Mouse (Mus musculus): ENCODE results near the gene Cox14. TPM values are rescaled to one million over a fixed set of nuclear protein-coding genes. Genes with fewer than 3 reads are reported as not detected.

Cox14 gene
- polyA plus RNA-seq, 1 experiment: not detected

DNA sequence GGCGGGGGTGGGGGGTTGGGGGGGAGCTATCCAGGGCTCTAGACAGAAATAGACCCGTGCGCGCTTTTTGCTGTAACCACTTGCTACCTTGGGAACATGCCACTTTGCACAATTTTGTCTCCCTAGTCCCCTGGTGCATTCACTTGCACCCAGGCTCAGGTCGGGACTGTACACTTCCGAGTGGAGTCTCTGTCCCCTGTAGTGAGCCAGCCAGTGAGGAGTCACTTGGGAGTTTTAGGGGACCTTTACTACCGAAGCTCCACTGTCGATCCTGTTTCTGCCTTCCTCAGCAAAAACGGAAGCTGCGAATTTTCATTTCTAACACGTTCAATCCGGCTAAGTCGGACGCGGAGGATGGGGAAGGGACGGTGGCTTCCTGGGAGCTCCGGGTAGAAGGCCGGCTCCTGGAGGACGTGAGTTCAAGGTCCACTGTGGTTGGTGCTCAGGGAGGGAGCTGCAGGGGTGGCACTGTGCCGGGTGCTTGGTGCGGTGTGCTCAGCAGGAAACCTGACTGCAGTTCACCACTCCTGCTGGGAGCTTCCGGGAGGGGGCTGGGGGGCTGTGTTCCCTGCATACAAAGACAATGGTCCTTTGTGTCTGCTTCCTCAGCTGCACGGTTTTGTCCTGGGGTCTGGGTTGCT, 21.3 kb upstream of the Cox14 start:
- WGBS: 6% methylated on average over 23 of the region's 23 CpGs
- Histone ChIP-seq H3K27ac (ENCODE audit: insufficient read depth, low read depth, low read length) (peak overlapping the region; percentile 100), H3K4me1 (ENCODE audit: control insufficient read depth, insufficient read depth, low read length) (peaks cover 39% of the 10 kb centered on the region), H3K4me3 (ENCODE audit: insufficient read depth, low read depth, low read length) (peak overlapping the region; percentile 50)
- no peak for TF ChIP-seq CTCF (IDR thresholded peaks at IDR 0.05; ENCODE audit: insufficient read depth, low read depth, low read length)
- peak; percentile 16; the same call in 1 of the 2 replicates for TF ChIP-seq POLR2A (IDR thresholded peaks at IDR 0.05; ENCODE audit: insufficient read depth, low read depth, low read length)

- TF ChIP-seq CTCF (IDR thresholded peaks at IDR 0.05; ENCODE audit: insufficient read depth, low read depth, low read length) (no peak), POLR2A (IDR thresholded peaks at IDR 0.05; ENCODE audit: insufficient read depth, low read depth, low read length) (no peak)
- WGBS: 6% methylated on average over 7 of the region's 7 CpGs
- Histone ChIP-seq H3K27ac (ENCODE audit: insufficient read depth, low read depth, low read length) (peak overlapping the region; percentile 100), H3K4me3 (ENCODE audit: insufficient read depth, low read depth, low read length) (peak overlapping the region; percentile 50), H3K4me1 (ENCODE audit: control insufficient read depth, insufficient read depth, low read length) (peaks cover 40% of the 10 kb centered on the region)
Observed at GRCm38 (mm10) chr15:99704881-99705280, 20.5 kb upstream of the Cox14 start.

DNA sequence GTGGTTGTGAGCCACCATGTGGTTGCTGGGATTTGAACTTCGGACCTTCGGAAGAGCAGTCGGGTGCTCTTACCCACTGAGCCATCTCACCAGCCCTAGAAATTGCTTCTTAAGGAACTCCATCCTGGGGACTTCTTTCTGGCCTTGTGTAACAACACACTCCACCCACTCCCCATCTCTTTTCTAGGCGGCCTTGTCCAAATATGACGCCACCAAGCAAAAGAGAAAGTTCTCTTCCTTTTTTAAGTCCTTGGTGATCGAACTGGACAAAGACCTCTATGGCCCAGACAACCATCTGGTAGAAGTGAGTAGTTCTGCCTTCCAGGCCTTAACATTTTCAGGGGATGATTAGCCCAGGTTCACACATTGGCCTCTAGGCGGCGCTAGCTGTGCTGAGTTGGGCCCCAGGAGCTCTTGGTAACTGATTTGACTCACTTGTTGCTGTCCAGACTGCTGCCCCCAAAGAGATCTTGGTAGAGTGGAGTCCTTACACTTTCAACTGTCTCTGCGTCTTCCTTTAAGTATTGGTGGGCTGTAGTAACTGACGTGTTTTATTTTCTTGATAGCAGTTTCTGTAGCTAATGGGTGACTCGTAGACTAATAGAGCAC, 19.9 kb upstream of the Cox14 start, which contains the start of gene Gm17349:
Gm17349 (minus strand) TSS at position 51 of the 609 bp plus-strand sequence.
- no peak for TF ChIP-seq POLR2A (IDR thresholded peaks at IDR 0.05; ENCODE audit: insufficient read depth, low read depth, low read length)
- TF ChIP-seq CTCF (IDR thresholded peaks at IDR 0.05; ENCODE audit: insufficient read depth, low read depth, low read length): peak; percentile 55; the same call in 1 of the 2 replicates

DNA sequence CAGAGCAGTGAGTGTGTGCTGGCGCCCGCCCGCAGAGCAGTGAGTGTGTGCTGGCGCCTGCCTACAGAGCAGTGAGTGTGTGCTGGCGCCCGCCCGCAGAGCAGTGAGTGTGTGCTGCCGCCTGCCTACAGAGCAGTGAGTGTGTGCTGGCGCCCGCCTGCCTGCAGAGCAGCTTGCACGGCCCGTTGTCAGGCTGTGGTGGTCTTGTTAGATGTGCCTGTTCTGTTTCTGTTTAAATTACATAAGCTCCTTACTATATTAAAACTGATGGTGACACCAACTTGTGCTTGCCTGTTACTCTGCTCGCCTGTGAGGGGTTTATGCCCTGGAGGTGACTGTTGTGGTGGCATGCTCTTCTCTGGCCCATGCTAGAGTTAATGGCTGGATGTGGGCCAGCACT, 17.2 kb upstream of the Cox14 start:
- Histone ChIP-seq H3K27ac (ENCODE audit: insufficient read depth, low read depth, low read length) (no peak overlapping the region), H3K4me3 (ENCODE audit: insufficient read depth, low read depth, low read length) (no peak overlapping the region), H3K4me1 (ENCODE audit: control insufficient read depth, insufficient read depth, low read length) (peaks cover 58% of the 10 kb centered on the region)
- 83% methylated on average over 13 of the region's 13 CpGs for WGBS
- TF ChIP-seq POLR2A (IDR thresholded peaks at IDR 0.05; ENCODE audit: insufficient read depth, low read depth, low read length): no peak
- TF ChIP-seq CTCF (IDR thresholded peaks at IDR 0.05; ENCODE audit: insufficient read depth, low read depth, low read length): no peak

More for the DNA sequence above, 19.9 kb upstream of the Cox14 start, which contains the start of gene Gm17349:
- Histone ChIP-seq H3K4me3 (ENCODE audit: insufficient read depth, low read depth, low read length) (peak within 1 kb of the TSS; percentile 50), H3K27ac (ENCODE audit: insufficient read depth, low read depth, low read length) (peak within 1 kb of the TSS; percentile 100), H3K4me1 (ENCODE audit: control insufficient read depth, insufficient read depth, low read length) (peaks cover 39% of the 10 kb centered on the region)
- 39% methylated on average over 11 of the region's 11 CpGs for WGBS

DNA sequence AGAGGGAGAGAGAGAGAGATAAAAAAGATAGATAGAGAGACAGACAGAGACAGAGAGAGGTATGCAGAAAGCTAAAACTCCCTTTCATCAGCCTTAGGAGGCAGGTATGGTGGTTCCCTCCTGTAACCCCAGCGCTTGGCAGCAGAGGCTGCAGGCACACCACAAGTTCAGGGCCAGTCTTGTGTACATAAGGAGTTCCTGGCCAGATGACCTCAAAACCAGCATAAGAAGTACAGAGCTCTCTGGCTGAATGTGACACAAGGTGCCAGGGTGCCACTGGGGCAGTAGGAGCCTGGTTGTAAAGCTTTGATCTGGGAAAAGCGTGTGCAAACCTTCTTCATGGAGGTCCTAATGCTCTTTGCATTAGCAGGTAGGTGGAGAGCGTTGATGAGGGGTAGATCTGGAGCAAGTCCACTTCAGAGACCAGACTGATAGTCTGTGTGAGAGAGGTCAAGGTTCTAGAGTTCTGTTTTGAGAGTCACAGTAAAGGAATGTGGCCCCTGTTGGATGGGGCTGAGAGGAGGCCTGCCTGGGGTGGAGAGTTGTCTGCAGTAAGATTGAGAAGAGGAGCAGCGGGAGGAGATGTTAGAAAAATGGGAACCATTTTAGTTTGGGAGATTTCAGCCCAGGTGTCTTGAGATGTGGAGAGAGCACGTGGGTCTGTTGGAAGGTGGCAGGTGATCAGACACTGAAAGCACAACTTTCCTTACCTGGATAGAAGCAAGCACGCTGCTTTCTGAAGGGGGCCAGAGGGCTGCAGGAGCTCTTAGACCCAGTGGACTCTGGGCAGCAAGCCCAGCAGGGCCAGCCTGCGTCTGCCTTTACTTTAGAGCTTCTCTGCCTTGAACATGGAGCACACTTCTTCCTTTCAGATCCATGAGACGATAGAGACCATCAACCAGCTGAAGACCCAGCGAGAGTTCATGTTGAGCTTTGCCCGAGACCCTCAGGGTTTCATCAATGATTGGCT, 14.9 kb upstream of the Cox14 start:
- H3K4me1 ChIP-seq (ENCODE audit: control insufficient read depth, insufficient read depth, low read length): peaks cover 58% of the 10 kb centered on the region
- 80% methylated on average over 10 of the region's 10 CpGs for WGBS
- no peak overlapping the region for H3K27ac ChIP-seq (ENCODE audit: insufficient read depth, low read depth, low read length)
- no peak overlapping the region for H3K4me3 ChIP-seq (ENCODE audit: insufficient read depth, low read depth, low read length)
- TF ChIP-seq CTCF (IDR thresholded peaks at IDR 0.05; ENCODE audit: insufficient read depth, low read depth, low read length): no peak
- TF ChIP-seq POLR2A (IDR thresholded peaks at IDR 0.05; ENCODE audit: insufficient read depth, low read depth, low read length): no peak

DNA sequence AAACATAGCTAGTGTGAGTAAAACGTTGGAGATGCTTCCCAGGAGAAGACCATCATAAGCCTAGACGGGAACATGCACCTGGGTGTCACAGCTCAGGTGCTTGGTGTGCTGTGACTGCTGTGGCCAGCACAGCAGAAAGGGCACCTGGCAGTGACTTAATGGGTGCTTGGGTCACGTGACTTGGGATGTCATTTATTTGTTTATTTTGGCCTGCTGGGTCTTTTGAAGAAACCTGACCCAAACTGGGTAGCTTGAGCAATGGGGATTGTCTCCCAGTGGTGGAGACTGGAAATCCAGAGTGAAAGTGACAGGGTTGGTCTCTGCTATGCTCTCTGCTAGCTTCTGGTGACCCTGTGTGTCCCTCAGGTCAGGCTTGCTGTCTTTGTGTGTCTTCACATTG, 13.9 kb upstream of the Cox14 start:
- TF ChIP-seq CTCF (IDR thresholded peaks at IDR 0.05; ENCODE audit: insufficient read depth, low read depth, low read length): no peak
- TF ChIP-seq POLR2A (IDR thresholded peaks at IDR 0.05; ENCODE audit: insufficient read depth, low read depth, low read length): no peak
- 56% methylated on average over 3 of the region's 3 CpGs for WGBS

DNA sequence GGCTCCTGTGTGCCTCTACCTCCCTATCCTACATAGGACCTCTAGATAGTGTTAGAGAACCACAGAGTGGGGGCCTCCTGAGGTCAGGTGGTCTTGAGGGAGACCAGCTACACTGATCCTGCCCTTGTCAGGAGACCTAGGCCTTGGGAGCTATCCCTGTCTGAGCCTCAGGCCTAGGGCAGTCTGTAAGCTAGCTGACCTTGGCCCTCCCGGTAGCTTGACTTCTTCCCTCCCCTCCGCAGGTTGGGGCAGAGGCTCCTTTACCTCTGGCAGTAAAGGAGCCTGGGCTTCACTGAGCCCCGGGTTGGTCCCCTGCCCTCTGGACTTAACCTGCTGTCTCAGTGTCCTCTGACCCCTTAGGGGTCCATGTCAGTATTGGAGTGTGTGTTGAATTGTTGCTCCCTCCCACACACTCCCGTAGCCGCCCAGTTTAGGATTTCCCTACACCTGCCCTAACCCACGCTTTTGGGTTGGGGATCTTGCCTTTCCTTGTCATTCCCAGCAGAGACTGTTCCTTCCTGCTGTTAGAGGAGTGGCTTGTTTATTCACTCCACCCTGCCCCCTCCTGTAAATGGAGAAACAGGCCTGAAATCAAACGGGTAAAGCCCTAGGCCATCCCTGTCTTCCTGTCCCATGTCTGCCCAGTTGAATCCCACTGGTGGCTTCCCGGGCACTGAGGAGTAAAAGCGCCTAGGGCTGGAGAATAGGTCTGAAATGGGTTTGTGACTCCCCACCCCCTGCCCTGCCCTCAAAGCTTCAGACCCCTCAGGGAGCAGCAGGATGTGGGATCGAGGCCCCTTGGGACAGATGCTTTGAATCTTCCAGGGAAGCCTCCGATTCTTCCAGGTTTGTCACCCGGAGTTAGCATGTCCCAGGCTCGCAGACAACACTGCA, 12.5 kb upstream of the Cox14 start:
- WGBS: 59% methylated on average over 13 of the region's 13 CpGs
- TF ChIP-seq POLR2A (IDR thresholded peaks at IDR 0.05; ENCODE audit: insufficient read depth, low read depth, low read length): no peak
- no peak for TF ChIP-seq CTCF (IDR thresholded peaks at IDR 0.05; ENCODE audit: insufficient read depth, low read depth, low read length)
- Histone ChIP-seq H3K4me3 (ENCODE audit: insufficient read depth, low read depth, low read length) (no peak overlapping the region), H3K4me1 (ENCODE audit: control insufficient read depth, insufficient read depth, low read length) (peaks cover 73% of the 10 kb centered on the region), H3K27ac (ENCODE audit: insufficient read depth, low read depth, low read length) (peak overlapping the region; percentile 95; the same call in 1 of the 2 replicates)

More for the DNA sequence above, 13.9 kb upstream of the Cox14 start:
- Histone ChIP-seq H3K27ac (ENCODE audit: insufficient read depth, low read depth, low read length) (no peak overlapping the region), H3K4me3 (ENCODE audit: insufficient read depth, low read depth, low read length) (no peak overlapping the region), H3K4me1 (ENCODE audit: control insufficient read depth, insufficient read depth, low read length) (peaks cover 67% of the 10 kb centered on the region)

DNA sequence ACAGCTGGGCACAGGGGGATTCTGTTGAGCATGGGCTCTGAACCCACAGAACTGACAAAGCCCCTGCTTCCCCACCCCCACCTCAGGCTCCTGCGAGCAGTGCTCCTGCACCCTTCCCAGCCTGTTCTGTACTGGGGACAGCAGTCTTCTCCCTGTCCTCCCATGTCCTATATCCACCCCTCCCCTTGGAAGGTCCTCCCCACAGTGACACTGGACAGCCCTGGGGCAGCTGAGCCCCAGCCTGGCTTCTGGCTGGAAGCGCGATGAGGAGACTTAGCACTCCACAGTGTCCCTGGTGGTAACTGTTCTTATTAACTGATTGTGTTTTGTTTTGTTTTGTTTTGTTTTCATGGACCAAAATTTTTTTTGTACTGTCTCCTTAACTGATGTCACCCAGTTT, 11.8 kb upstream of the Cox14 start:
- Histone ChIP-seq H3K4me3 (ENCODE audit: insufficient read depth, low read depth, low read length) (no peak overlapping the region), H3K4me1 (ENCODE audit: control insufficient read depth, insufficient read depth, low read length) (peaks cover 77% of the 10 kb centered on the region), H3K27ac (ENCODE audit: insufficient read depth, low read depth, low read length) (peak overlapping the region; percentile 95)
- WGBS: 34% methylated on average over 3 of the region's 3 CpGs
- TF ChIP-seq POLR2A (IDR thresholded peaks at IDR 0.05; ENCODE audit: insufficient read depth, low read depth, low read length) (no peak), CTCF (IDR thresholded peaks at IDR 0.05; ENCODE audit: insufficient read depth, low read depth, low read length) (no peak)

Measured in olfactory bulb, adult 2 months (tissue).